Mouse (Mus musculus) G1E-ER4 (cell line): Measurements from ENCODE around the gene Scgb2b24. TPM values are rescaled to one million over a fixed set of nuclear protein-coding genes. Genes with fewer than 3 reads are reported as not detected.

Experiments used
- GATA1 ChIP-seq: IDR thresholded peaks from one replicate; pipeline ENCODE4 v1.8.0; 2012; ENCODE audit warnings: low read length, inconsistent platforms
- polyA plus RNA-seq: library from polyadenylated mRNA; stranded (reverse); fragments of >175 nt; gene quantifications from 2 replicates; pipeline ENCODE4 v1.2.3, GENCODE M21; 2012

The Scgb2b24 gene
- not detected in 2 replicates for polyA plus RNA-seq

DNA sequence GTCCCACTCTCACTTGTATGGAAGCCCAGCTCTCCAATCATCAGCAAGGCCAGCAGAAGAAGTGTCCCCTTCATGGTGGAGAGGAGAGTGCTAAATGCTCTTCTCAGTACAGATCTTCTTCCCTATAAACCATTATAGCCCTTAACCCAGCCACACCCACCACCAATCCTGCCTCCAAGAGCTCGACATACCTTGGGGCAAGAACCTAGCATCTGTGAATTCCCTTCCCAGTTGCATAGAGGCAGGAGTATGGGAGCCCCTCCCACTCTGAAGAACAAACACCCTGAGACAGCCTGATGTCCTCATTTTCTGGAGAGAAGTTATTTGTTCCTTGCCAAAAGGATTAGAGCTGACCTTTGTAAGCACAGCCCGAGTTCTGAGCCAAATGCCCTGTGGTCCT lies at the start of gene Scgb2b24:
Scgb2b24 (minus strand) TSS at position 101 of the 400 bp plus-strand sequence.
- no peak for TF ChIP-seq GATA1

DNA sequence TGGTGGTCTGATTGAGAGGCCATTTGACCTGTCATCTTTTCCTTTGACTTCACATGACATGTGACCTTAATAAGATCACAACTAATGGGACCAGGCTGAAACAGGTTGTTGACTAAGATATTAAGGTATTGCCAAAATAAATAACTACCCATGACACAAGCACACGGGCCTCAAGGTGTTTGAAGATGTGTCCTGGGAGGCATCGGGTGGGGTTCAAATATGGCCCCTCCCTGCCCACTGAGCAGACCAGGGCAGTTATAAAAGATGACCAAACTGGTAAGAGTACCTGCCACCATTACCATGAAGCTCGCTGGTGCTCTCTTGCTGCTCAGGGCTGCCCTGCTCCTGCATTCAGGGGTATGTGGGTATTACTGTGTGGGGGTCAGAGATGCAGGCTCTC lies 4.4 kb upstream of the Scgb2b24 start, which contains the start of gene Scgb1b24:
Scgb1b24 (plus strand) TSS at position 301 of the 400 bp plus-strand sequence.
- no peak for TF ChIP-seq GATA1

DNA sequence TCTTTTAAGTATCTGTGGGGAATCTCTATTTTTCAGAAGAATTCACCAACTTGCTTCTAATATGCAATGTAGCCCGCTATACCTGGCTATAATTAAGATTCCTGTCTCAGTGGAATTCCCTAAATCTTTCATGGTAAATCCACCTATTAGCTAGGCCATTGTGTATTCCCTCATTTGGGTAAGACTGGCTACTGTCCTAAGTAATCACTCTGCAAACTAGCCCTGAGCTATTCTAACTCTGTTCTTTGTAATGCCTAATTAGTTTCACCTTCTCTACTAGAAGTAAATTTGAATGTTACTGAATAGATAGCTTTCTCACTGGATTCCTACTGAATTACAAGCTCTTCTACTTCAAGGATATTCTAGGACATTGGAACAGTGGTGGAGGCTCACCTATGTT lies 49.2 kb downstream of the Scgb2b24 start:
- TF ChIP-seq GATA1, result no peak

Other genes starting within 250 kb of the Scgb2b24 start
- gene Scgb2b21, start 218.9 kb downstream of the Scgb2b24 start, polyA plus RNA-seq, result not detected in 2 replicates
- not detected in 2 replicates for gene Scgb1b24, start 4.5 kb upstream of the Scgb2b24 start, polyA plus RNA-seq
- not detected in 2 replicates for gene Scgb2b26, start 205.7 kb upstream of the Scgb2b24 start, polyA plus RNA-seq